Mouse (Mus musculus) kidney, adult 11 months (tissue): ENCODE measurements at regions not wholly inside any gene's neighbourhood (a gene's known extent, or its start where the extent isn't known, plus 50 kb on each side); places are given as distances from the start of the nearest gene placed in this dataset.

Experiments used
- DNase-seq: peaks from one replicate; pipeline ENCODE4 v3.0.0; 2022

DNA sequence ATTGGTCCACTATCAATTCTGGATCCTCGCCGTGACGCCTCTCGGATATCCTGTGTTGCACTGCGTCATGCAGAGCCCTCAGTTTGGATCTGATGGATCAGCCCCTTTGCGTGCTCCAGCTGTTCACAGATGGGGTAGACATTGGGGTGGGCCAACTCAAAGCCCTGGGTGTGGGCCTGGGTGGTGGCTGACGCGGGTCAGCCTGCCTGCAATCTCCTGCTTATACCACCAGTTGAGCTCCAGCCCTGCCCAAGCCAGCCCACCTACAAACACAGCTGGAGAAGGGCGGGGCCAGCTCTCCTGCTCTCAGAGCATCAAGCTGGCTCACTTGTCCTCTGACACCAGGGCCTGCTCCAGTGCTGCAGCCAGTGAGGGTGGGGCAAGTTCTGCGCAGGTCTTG is 73.1 kb downstream of the Rps15a start:
- no peak for DNase-seq

DNA sequence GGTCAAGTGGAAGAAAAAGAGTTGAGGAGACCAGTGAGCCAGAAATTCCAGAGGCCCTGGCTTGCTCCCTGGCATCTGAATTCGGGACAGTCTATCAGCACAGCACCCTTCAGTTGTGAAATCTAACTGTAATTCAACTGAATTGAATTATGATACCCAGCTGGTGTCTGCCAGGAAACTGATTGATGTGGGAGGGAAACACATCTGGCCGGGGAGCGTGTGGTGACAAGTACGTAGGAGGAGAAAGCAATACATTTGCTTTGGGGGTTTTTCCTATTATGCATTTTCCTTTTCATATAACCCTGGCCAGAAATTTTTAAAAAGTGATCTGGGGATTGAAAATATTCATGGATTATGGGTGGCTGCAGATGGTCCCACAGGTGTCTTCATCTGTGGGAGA is 76.1 kb downstream of the Rps15a start:
- DNase-seq, result no peak

DNA sequence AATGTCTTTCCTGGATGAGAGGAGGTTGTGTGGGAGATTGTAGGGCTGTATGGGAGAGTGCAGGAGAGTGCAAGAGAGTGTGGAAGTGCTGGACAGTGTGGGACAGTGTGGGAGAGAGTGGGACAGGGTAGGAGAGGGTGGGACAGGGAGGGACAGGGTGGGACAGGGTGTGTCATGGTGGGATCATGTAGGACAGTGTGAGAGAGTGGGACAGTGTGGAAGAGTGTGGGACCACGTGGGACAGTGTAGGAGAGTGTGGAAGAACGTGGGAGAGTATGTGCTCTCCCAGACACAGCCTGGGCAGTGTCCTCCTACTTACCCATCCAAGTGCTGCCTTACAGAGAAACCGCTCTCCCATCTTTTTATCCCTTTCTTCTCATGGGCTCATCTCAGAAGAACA is 78.9 kb downstream of the Rps15a start:
- DNase-seq, result no peak

DNA sequence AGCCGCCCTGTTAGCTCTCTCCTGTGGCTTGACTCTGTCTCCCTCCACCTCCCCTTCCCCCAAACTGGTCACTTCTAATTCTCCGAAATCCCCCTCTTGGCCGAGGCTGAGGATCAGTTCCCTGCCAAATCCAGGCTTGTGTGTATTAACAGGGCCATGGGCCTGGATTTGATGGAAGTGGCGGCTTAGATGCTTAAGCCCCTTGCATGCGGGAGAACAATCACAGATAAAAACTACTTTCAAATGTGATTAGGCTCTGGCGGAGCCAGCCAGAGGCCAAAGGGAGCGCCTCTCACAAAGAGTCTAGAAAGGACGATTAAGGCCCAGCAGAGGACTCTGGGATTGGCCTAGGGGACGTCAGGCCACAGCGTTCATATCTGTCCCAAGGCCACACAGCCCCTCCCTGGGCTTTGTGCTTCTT is 89.9 kb downstream of the Rps15a start:
- no peak for DNase-seq

DNA sequence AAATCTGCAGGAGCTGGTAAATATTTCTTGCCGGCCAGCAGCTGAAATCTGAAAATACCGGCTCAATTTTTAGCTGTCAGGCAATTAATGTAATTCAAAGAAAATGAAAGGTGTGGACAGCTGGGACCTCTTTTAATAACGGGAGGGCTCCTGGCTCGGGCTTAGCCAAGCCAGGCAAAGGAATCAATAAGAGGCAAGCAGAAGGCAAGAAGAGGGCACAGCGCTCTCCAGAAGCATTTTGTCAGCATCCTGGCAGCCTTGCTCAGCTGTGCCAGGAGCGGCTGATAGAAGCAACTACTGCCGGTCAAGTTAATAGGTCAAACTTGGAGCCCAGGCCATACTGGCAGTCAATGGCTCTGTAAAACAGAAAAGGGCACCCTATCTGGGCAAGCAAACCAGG is 111.4 kb downstream of the Rps15a start:
- no peak for DNase-seq

DNA sequence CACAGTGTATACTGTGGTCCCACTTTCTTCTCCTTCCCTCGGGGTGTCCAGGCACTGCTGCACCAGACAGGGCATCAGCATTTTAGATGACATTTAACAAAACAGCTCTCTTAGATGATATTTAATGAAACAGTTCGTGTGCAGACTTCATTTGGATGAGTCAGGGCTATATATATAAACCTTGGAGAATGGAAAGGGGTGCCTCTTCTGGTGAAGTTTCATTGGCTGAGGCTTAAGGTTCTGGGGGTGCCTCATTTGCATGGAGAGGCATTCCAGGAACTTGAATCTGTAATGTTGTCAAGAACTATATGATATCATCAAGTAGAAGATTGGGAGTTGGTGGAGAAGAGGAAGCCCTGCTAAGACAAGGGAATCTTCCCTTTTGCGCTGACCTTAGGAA is 114.1 kb downstream of the Rps15a start:
- DNase-seq, result no peak

DNA sequence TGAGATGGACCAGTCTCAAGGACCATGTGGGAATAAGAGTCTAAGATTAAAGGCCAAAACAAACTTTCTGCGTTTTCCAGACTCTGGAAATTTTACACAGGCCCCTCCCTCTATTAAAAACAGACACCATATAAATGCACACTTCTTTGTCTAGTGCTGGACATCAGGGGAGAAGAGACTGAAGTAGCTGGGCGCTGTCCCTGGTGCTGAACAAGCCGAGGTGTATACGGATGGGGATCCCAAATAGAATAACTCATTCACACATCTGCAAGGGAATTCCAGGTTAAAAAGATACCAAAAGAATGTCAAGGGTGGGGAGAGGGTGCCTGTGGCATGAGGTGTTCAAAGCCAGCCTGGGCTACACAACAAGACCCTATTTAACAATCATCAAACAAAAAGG is 114.9 kb downstream of the Rps15a start:
- peak; percentile 6 for DNase-seq

DNA sequence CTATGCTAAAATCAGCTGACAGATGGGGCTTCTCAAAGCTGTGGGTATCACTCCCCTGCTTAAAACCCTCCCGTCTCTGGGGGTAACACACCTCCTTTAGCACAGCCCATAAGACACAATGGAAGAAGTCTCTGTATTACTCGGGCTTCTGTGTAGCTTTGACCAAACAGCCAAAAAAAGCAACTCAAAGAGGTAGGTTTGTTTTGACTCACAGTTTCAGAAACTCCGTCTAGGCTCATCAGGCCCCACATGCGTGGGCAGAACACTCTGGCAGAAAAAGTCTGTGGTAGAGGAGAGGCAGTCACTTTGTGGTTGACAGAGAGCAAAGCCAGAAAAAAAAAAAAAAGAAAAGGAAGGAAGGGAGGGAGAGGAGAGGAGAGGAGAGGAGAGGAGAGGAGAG is 133.8 kb downstream of the Rps15a start:
- DNase-seq, result no peak

DNA sequence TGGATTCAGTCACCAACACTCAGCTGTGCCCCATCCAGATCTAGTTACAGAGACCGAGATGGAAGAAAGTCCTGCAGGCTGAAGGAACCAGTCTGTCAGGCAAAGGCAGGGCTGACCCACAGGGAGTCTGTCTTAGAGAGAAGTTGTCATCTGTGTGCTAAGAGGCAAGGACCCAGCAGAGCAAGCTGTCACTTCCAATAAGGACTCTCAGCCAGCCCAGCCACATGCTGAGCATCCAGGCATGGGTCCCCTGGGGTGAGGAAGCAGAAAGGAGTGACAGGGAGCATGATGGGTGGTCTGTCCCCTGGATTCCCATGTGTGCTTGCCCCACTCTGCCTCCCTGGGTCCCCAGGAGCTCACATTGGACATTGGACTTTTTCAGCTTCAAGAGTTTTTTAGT is 144.8 kb downstream of the Rps15a start:
- no peak for DNase-seq

DNA sequence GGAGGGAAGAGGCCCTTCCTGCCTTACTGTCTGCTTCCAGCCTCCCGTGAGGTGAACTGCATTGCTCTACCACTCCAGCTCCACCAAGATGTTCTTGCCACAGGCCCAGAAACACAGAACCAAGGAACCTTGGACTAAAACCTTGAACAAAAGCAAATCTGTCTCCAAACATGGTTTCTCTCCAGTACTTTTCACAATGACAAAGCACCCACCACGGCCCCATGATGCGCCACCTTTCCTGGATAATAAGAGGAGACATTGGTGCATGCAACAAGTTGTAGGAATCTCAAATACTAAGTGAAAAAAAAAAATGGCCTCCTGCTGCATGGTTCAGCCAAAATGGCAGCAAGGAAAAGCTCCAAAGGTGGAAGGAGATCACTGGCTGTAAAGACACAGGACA is 172.6 kb downstream of the Rps15a start:
- DNase-seq, result no peak

DNA sequence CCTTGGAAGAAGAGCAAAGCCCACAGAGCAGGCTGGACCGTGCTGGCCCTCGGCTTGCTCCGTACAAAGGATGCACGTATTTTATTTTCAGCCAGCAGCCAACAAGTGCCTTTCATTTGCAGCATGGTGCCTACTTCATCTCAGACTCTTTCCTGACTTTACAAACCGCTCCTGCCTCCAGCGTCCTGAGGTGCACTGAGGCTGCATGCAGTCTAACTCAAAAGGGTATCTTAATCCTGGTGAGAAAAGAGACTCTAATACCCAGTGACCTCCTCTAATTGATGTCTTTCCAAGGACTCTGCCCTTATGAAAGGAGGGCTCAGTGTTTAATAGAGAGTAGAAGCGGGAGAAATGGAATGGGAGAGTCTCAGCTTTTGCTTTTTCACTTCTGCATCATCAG is 176.4 kb downstream of the Rps15a start:
- no peak for DNase-seq

DNA sequence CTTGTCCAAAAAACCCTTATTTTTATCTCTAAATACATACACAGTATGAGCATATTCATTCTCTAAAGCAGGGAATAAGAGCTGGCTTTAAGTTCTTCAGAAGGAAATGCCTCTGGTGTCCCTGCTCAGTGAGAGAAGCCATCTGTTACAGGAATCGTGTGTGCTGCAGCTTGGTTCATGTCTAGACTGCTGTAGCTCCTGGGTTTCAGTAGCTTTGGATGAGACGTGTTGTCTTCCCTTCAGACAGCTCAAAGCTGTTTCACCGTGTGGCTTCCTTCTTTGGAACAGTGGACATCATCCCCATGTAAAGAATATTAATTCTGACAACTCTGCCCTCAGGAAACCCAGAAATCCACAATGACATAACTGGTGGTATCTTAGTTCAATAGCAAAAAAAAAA is 181.1 kb downstream of the Rps15a start:
- no peak for DNase-seq

DNA sequence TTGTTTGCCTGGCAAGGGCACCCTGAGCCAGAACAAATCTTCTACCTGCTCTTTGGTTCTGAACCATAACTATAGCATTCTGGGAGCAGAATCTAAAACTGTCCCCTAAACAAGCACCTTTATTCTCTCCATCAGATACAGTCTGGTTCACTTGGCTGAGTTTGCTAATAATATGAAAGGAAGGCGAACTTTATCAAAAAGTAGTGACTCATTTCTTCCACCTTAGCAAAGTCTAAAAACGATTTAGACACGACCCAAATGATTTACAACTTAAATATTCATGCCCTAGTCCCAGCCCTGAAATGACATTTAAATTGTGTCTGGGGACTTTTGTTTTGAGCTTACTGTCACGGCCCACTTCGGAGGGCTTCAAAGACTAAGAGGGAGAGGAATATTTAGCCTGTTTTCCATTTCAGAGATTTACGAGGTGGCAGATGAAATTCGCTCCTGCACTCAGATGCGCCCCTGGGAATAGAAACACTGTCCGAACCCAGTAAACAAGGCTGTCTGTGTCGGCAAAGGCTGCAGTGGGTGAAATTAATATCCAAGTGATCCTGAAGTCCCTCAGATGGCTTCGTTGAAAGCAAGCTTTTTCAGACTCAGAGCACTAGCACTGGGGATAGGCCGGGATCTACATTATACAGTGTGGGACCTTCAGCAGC is 184.6 kb downstream of the Rps15a start:
- no peak for DNase-seq

DNA sequence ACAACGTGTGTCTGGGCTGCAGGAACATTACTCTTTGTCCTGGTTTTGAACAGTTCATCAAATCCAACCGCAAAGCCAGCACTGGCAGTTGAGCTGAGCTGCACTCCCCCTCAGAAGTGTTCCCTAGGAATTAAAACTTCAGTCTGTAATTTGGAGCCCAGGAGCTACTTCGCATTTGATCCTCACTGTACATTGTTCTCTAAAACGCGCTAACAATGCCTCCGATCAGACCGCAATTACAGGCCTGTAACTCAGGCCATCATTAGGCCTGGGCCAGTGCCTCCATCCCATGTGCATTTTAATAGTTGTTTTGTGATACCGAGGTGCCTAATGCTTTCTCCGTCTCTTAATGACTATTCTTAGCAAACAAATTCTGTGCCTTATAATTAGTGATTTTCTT is 185.6 kb downstream of the Rps15a start:
- no peak for DNase-seq

DNA sequence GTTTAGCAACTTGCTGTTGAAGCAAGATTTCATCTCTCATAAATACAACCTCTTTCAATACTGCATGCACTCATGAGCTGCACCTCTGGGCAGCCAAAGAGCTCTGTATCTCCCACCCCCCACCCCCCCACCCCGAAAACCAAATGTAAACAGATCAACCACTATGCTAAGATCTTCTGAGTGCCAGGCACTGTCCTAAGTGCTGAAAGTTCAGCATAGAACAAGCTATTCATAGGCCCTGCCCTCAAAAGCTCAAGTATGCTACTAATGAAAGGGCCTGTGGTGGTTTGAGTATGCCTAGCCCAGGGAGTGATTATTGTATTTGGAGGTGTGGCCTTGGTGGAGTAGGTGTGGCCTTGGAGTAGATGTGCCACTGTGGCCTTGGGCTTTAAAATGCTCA is 189.6 kb downstream of the Rps15a start:
- no peak for DNase-seq

DNA sequence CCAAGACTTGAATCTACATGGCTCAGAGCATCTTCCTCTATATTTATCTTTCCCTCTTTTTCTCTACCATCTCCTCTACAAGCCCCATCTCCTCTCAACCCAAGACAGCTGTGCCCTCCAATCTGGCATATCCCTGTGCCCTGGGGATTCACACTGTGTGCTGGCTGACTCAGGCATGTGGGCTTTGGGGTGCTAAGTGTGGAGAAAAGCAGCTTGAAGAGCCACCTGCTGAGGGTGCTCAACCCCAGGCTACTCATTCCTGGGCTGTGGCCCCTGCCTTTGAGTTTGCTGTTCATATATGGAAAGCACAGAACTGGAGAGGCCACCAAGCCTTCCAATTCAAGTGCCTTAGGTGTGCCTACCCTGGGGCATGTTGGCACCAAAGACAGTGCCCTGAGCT is 193.7 kb downstream of the Rps15a start:
- no peak for DNase-seq

DNA sequence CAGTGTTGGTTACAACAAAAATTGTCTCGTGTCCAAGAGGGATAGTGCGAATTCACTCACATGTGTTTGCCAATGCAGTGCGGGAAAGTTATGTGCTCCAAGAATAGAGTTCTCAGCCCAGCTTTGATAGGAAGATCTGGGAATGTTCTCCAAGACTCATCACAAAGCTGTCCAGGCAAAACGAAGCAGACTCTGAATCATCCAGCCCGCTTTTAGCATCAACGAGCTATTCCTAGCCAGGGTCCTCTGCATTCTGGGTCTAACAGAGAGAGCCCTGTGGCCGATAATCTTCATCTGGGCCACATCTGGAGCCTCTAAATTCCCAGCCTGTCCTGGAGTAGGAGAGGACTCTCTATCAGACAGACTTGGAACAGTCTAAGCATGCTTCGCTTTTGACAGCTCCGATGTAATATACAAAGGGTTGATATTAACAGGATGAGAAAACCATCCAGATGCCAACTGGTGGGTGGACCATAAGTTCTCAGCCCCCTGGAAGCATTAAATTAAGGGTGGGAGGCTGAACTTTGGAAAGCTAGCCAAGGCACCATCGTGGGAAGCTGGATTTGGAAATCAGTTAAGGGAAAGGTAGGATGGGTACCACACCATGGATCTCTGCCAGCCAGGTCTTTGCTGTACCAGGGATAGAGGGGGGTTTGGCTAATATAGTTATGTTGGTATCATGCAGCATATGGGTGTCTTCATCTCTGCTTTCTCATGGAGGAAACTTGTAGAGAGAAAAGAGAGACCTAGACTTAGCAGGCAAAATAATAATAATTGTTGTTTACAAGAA is 197.6 kb downstream of the Rps15a start:
- DNase-seq, result no peak

DNA sequence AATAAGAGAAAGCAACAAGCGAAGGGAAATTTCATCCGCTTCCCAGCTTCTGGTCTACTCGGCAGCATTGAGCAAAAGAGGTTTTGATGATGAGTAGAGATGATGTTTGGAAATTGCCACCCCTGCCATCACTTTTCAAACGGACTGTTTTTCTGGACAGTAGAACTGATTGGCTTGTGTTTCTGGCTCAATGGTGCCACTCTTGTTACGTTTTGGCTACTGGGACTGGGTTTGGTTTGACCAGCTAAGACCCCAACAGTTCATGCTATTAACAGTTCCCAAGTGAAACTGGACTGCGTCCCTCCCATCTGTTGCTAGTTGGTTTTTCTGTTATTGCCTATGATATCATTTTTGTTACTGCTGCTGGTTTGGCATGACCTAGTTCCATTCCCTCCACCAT is 199.1 kb downstream of the Rps15a start:
- DNase-seq, result no peak

DNA sequence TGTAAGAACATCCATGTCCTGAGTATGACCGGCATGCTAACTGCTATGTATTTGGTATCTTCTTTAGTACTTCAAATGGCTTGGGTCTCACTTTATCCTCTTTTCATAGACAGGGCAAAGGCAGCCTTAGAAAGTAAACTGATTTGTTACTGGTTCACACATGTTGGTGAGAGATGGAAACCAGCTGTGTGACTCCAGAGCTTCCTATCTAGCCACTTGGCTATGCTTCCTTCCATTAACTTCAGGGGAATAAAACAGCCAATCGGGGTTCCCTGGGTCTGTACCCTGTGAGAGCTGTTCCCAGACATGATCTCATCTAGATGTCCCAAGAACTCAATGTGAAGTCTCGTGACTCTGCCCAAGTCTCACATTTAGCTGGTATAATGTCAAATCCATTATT is 203.5 kb downstream of the Rps15a start:
- no peak for DNase-seq

DNA sequence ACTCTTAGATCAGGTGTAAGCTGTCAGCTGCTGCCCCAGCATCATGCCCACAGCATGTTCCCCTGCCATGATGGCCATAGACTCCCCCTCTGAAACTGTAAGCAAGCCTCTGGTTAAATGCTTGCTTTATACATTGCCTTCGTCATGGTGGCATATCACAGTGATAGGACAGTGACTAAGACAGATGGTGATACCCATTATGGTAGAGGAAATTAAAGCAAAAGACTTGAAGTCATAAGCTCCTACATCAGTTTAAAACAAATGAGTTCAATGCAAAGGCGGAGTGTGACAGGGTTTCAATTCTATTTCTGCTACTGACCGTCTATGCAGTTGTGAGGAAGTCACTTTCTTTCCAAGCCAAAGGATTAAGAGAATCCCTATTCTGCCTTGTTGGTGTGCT is 204.9 kb downstream of the Rps15a start:
- DNase-seq, result no peak

DNA sequence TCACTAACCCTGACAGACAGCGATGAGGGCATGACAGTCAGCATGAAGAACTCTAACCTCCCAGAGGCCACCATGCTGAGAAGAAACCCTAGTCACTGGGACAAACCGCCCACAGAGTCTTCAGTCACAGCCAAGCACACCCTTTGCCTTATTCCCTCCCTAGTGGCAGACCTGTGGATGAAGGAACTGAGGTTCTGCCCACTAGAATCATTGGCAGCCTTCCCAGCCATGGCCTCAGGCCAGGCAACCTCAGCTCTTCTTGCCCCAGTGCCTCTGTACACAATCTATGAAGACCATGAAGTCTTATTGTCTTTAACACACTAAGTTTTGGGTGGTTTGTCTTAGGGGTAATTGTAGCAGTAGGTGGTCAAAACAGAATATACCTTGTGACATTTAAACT is 219.5 kb downstream of the Rps15a start:
- DNase-seq, result peak; percentile 66

DNA sequence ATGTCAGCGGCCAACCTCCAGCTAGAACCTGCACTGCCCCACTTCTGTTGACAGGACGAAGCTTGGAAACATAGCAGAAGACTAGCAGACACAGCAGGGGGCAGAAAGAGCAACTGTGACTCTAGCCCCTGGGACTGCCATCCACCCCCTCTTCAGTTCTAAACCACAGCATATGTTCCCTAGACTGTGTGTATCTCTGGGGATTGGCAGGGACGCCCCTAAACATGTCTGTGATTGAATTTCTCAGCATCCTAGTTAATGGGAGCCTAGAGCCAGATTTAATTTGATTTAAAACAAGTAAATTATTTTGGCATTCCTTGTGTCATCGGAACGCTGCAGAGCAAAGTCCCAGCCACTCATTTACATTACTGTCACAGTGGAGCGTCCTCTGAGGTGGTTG is 228.7 kb downstream of the Rps15a start:
- DNase-seq, result no peak

DNA sequence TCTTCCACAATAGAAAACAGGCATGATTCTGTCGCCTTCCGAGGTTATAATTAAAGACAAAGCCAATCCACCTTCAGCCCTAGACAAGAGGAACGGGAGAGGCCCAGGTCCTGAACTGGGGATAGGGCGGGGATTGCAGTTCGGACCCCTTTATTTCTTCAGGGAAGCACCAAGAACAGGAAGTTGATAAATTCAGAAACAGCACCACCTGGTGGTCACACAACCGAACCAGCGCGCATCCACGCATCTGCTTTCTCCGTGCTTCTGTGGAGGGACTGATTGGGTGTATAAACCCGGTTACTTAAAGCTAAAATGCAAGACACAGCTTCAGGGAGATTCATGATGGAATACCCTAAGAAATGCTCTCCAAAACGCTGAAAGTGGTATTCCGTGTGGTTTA is 233.2 kb downstream of the Rps15a start:
- DNase-seq, result peak; percentile 20

DNA sequence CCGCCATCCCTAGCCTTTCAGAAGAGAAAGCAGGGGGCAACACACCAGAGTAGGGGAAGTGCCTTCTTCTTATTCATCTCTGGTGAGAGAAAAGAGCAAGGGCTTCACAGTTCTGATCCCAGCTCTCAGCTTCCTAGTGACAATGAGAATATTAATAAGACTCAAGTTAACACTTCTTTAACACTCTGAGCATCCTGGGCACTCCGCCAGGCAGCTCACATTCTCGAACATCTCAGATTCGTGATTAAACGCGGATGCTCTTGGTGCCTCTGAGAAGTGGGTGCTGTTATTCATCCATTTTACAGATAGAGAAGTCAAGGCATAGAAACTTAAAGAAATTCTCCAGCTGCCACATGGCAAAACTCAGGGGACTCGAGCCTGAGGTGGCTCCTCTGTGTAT is 237.1 kb downstream of the Rps15a start:
- no peak for DNase-seq

DNA sequence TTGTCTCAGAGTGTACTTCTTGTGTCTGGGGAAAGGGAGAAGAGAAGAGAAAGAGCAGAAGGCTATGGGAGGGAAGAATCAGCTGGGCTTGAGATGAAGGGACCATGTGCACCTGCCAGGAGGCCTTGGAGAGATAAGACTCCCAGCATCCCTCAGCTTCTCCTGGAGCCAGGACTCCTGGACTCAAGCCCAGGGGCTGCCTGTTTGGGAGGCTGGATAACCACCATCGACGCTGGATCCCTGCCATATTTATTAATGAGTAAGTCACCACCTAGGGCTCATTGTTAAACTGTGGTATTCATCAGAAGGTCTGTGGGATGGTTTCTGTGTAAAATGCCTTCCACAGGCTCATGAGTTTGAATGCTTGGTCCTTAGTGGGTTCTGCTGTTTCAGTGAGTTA is 240.7 kb downstream of the Rps15a start:
- no peak for DNase-seq
